Mouse (Mus musculus) retina, postnatal 7 days (tissue): ENCODE results near the gene Rad51b.

Experiments used
- DNase-seq: peaks from one replicate; pipeline ENCODE4 v3.0.0-alpha.2; 2012; ENCODE audit warnings: low read depth, low spot score

Gene Rad51b

DNA sequence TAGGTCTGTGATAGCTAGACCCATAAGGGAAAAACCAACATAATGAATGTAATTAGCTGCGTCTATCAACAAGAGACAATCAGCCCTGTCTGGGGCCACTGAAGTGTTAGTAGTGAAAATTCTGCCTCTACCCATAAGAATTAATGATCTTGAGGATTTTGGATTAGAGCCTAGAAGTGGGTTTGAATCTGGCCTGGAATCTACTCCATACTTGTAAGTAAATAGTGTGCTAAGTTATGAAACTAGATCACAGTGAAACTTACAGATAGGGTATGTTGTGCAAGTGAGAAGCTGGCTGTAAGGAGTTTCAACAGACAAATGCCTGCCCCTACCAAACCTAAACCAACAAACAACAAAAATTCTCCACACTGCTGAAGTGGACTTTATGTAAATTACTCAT is 83.1 kb downstream of the Rad51b start:
- no peak for DNase-seq

DNA sequence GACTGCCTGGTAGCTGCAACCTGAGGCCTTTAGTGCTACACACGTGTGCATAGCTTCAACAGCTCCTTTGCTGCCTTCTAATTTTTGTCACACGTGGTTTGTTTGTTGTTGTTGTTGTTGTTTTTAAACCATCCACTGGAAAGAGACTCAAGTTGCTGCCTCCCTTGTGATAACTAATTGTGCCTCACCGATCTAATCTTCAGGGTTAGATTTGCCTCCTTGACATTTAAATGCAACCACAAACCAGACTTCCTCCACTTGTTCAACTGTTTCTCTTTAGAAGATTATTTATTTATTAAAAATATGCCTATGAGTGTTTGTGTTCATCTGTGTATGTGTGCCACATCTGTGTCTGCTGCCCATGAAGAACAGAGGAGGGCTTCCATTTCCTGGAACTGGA is 84.4 kb downstream of the Rad51b start:
- DNase-seq: no peak

DNA sequence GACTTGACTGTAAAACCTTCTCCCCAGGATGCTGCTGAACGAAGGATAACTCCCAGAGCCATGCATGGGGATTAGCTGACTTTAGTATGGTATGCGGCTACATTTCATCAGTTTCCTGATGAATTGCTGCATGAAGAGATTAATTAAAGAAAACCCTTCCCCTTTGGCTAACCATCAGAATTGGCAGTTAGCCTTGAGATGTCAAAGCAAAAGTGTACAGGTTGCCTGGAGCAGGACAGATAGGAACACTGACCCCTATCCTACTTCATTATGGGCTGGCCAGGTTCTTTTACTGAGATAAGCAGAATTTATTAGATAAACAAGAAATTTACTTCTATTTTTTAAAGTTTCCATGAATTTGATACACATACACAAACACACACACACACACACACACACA is 85.3 kb downstream of the Rad51b start:
- no peak for DNase-seq

DNA sequence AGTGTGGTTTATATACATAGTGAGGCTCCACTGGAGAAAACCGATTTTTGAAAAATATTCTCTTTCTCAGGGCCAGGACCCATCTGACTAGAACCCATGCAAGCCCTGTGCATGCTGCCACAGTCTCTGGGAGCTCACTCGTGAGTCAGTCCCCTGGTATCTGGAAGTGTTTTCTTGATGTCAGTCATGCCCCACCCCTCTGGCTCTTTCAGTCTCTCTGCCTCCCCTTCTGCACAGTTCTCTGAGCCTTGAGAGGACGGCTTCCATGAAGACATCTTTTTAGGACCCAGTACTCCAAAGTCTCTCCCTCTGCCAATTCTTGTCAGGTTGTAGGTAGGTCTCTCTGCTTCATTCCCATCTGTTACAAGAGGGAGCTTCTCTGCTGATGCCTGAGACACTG is 86.5 kb downstream of the Rad51b start:
- no peak for DNase-seq

DNA sequence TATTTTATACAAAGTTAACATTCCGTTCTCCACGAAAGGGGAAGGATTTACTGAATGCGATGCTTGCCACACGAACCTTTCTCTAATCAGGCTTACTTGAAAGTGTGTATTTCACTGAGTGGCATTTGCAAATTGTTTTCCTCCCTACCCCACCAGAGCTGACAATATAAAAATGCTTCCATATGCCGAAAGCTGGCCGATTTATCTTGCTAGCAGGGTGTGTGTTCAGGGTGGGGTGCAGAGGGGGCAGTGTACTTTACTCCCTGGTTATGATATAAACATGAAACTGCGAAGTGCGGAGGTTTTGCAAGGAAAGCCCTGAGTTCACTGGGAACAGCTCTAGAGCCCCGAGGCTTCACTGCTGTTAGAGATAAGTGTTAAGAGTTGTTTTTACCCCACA is 87.7 kb downstream of the Rad51b start:
- no peak for DNase-seq

DNA sequence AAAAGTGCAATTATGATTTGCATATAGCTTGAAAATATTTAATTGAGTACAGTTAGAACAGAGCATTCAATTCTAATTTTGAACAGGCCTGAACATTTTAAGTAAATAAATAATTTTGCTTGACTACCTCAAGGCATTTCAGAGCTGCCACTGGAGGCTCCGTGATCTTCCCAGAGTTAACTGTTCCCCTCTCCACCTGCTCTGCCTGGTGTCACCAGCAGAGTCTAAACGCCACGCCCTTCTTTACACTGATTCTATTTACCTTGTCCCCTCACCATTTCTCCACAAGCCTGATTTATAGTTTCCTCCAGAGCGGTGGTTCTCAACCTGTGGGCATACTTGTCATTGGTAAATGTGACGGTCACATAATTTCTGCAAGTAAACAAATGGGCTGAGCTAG is 88.1 kb downstream of the Rad51b start:
- no peak for DNase-seq

DNA sequence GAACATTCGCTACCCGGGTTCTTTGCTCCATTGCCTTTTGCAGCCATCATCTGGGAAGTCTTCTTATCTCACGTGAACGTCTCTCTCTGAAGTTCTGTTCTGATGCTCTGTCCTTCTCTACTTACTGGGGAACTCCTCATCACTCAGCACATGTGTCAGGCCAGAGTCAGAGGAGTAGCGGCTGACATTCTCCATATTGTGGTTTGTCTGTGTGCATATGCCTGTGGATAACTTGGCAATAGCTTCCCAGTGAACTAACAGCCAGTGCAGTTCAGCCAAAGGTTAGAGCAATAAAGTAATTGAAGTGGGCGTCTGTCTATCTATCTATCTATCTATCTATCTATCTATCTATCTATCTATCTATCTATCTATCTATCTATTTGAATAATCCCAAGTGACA is 90.8 kb downstream of the Rad51b start:
- no peak for DNase-seq

DNA sequence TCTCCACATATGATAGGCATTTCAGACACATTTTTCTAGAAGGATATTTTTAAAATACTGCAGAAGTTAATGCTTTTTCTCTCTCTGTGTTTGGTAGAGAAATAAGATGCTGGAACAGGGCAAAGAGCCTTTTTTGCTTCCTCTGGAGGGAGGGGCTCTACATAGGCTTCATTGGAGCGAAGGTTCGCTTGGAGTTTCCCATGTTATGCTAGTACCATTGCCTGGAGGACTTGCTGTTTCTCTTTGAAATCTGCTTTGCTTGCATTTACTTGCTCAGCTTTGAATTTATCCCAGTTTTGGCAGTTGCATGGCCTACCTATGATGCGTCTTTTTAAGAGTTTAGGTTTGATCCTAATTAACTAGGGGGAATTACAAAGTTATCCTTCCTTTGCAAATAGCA is 92.2 kb downstream of the Rad51b start:
- no peak for DNase-seq

DNA sequence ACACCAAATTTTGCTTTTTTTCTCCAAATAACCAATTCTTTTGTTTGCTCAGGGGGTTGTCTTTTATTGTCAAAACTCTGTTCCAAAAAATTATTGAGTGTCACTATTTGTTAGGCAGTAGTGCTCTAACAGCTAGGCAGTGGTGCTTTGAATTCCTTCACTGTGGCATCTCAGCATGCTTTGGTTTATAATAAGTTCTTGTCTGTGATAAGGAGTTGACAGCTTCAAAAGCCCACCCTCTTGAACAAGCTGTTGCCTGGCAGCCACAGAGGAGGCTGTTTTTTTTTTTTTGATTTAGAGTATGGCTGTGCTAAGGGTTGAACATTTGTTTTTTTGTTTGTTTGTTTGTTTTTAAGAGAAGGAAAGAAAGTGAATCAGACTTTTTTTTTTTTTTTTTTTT is 92.9 kb downstream of the Rad51b start:
- no peak for DNase-seq

DNA sequence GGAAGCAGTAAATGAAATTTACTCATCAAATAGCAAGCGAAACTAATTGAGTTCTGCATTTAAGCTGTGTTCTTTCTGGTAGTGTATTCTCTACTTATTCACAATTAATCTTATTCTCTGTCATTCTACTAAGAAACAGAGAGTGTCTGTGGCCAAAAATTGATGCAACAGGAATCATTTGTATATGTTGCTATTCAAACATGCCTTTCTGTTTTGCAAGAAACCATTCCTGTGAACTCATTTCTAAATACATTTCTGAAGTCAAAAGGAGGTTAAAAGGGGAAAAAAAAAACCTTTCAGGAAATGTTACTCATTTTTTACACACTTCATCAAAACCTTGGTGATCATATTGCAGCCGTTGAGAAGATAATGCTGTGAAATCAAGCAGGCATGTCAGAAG is 96.6 kb downstream of the Rad51b start:
- DNase-seq: no peak

DNA sequence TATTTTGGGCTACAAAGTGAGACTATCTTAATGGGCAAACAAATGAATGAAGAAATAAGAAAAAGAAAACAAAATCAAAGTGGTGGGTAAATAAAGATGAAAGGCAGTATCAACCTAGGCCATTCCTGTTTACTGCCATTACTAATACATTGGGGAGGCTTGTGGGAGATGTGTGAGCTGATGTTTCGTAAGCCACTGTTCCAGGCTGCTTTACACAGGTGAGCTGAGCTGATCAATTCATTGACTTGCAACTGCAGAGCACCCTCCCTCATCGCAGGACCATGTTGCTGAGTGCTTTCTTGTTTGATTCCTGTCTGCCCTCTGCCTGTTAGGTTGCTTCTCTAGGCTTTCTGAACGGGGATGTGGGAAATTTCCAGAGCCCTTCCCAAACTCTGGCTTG is 106.9 kb downstream of the Rad51b start:
- no peak for DNase-seq

DNA sequence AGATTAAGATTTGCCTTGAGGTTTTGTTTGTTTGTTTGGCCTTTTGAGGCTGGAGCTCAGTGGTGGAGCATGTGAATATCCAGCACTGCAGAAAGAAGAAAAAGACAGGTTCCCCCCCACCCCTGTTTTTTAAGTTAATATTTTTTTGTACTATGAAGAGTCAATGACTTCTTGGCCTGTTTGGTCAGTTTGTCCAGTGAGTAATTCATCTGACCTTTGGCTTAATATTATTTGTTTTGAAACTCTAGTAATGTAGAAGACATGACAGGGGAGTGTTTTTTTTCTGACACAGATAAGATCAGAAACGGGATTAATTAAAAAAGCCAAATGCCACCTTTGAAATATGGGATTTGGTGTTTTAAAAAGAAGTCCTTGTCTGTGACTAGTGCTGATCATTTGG is 107.4 kb downstream of the Rad51b start:
- DNase-seq: no peak

DNA sequence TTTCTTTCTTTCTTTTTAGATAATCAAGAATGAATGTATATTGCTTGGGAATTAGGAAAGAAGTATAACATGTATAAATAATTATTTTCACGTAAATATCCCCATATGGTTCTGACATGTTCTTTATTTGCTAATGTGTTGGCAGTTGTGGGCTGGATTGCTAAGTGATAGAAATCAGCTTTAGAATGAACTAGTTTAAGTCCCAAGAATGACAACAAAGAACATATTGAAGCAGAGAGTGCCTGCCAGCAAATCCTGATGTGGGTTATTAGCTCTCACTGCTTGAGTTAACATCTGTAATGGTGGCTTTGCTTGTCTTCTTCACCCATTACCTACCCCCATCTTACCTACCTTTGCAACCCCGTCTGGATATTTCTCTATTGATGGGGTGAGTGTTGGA is 111.6 kb downstream of the Rad51b start:
- no peak for DNase-seq

DNA sequence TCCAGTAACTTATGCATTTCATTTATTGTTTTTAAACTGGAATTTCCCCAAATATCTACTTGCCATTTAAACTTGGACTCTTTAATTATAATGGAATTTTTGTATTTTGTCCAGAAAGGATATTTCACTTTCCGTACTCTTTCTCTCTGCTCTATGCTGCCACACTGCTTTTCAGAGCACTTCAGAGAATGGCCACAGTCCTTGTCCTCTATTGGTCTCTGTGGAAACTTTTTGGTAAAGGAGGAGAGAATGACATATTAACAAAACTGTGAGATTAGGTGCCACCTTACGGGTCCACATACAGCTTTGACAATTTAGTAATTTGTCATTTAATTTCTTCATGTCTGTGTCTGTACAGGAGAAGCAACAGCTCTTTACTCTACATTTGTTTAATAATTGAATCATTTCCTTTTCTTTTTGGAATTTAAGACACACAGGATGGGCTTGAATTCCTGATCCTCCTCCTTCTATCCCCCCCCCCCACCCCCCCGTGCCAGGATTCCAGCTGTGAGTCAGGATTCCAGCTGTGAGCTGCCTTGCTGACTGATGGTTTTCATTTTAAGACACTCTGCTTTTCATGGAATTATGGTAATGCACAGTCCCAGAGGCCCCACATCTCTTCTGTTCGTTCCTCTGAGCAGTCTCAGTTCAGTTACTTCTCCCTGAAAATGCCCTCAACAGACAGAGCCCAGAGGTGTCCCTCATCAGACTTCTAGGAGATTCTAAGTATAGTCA is 112.2 kb downstream of the Rad51b start:
- DNase-seq: no peak

DNA sequence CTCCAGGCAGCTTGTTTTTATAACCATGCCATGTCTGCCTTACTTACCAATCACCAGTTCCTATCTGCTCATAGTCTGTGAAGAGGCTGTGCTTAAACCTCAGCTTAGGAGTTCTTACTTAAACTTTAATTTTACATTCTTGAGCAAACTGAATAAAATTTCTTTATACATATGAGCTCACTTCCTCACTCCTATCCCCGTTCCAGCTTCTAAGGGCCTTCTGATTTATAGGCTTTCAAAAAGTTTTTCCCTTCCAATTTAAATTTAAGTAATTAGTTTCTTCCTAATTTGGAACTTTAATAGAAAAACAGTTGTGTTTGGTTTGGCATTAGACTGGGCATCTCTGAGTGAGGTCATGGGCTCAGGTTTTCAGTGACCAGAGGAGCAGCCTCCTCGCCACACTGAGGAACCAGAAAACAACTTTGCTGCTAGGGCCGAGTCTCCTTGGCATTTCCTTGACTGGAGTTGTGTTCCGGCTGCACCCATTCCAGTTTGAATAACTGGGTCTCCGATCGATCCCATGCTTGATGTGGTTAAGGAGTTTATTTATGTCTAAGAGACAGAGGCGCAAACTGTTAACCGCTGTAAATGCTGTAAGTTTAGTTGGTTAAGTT is 115.9 kb downstream of the Rad51b start:
- DNase-seq: no peak

DNA sequence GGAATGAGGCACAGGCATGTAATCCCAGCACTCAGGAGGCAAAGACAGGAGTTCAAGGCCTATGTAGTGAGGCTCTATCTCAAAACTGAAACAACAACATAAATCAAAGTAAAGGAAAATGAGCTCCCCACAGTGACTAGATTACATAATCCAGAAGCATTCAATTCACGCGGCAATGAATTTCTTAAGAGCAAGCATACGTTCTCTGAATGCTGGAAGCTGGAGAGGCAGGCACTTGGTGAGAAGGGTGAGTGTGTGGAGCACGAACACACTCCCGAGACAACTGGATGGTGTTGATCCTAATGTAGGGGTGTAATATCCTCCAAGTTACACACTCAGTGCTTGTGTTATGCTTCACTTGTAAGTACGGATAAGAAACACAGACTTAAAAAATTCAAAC is 120.3 kb downstream of the Rad51b start:
- no peak for DNase-seq

DNA sequence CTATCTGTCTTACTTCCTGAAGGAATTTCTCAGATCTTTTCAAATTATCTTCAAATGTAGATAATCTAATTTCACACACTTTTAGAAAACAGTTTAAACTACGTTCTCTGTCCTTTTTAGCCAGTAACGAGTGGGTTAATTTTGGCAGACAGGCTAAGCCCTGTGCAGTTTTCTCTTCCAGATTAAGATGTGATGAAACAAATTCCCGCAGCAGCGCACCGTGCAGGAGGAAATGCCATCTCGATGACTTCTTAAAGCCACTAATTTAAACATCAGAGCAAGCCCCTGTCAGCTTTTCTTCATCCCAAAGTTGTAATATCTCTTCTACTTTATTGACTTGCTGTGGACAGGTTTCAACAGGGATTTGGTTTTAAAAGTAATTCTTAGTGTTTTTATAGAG is 123.5 kb downstream of the Rad51b start:
- no peak for DNase-seq

DNA sequence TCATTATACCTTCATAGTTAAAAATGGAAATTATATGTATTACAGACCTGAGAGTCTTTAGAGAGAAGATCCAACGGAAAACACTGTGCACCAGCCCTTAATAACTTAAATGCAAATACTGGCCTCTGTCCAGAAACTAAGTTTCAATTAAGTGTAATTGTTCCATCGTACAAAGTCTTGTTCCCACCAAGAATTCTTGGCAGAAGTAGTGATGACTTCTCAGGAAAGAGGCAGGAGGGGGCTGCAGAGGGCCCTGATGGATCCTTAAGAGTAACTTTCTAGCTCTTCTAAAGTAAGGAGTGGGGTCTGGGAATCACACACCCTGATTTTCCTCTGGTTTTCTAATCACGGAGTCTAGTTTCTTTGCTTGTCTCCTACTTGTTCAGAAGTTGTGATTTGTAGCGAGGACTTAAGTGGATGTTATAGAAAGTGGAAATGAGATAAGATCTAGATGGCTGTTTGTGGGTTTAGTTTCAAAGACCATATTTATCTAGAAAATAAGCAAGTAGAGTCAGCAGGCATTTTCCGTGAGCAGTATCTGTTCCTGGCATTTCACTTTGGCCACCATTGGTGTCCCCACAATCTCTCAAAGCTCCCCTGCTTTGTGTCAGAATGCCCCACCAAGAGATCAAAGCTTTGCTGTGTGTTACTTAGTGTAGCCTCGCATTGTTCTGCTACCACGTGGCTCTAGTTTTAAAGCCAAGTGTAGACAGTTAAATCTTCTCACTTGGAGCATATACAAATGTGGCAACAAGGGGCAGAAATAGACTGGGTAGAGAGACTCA is 132.6 kb downstream of the Rad51b start:
- no peak for DNase-seq

DNA sequence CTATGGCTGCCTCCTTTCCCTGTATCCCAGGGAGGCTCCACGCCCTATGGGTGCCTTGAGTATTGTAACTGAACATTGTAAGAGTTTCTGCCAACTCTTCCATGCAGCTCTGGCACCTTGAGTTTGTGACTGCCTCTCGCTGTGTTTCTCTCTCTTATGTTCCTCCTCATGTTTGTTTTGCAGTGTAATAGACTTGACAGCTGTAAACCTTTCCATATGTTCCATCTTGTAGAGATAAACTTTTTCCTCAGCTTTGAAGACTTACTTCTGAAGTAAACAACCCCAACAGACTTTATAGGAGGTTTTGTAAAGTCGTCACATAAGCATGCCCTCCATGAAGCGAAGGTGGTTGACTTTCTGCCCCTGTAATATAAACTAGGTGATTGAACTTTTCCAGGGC is 134.1 kb downstream of the Rad51b start:
- no peak for DNase-seq

DNA sequence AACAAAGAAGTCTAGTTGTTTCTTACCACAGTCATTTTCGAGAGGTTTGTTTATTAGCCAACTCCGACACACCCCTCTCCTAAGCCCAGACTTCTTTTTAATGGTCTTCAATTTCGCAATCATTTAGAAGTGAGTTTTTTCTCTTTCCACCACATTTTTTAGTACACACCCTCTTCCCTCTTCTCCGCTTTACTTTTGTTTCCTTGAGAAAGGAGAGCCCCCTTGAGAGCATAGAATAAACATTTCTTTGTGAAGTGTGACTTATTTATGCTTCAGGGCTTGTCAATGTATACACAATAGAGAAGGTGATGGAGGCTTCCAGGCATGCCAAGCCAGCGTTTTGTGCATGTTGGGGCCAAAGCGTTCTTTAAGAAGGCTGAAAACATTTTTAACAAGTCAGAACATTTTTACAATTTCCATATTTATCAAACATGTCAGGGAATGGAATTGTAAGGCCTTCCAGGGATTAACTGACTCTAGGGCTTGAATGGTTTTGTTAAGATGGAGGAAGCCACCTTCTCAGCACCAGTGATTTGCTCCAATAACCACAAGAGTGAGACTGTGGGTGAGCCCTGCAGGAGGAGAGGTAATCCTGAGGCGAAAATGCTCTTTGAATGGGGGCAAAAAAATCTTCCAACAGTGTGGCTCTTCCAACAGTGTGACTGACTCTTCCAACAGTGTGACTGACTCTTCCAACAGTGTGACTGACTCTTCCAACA is 136.8 kb downstream of the Rad51b start:
- no peak for DNase-seq

DNA sequence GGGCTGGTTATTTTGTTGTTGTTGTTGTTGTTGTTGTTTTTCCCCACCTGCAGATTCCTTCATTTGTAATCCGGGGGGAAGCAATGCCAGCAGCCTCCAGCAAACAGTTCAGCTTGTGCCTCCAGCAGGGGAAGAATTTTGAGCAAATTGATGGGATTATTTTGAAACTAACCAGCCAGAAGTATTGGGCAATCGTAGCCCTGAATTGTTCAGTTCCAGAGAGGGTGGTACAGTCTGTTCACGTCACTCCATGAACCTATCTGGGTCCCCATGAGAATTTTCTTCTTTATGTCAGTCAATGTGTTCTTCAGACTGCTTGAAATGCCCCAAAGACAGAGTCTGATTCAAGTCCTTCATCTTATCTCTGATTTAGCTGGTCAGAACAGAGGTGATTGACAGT is 138.4 kb downstream of the Rad51b start:
- no peak for DNase-seq

DNA sequence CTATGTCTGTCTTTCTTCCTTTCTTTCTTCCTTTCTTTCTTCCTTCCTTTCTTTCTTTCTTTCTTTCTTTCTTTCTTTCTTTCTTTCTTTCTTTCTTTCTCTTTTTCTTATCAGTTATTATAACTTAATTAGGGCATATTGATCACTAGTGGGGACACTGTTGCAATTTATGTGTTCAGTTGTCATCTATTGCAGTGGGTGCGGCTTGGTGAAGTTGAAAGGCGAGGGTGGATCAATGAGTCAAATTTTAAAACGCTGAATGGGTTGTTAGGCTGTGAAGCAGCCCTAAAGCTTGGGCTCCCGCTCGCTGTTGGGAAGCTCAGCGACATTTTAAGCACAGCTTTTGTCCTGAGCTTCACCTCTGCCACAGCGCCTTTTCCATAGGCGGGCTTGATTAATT is 139.0 kb downstream of the Rad51b start:
- DNase-seq: no peak
